Mouse (Mus musculus) heart, embryonic 13.5 days (tissue): ENCODE results near the gene Arhgdib. TPM values are rescaled to one million over a fixed set of nuclear protein-coding genes. Genes with fewer than 3 reads are reported as not detected.
"Not testable (repeated sequence)": the region's sequence is repeated elsewhere in the genome, so short reads cannot be mapped to it uniquely, and the experiment has no call there.

ENCODE experiments used
- ATAC-seq: fragments of 200-750 bp; cut with Nextera tagmentation; 2 replicates; pipeline ENCODE4 v1.8.0; 2017; ENCODE audit warnings: moderate TSS enrichment; ENCODE audit not compliant: insufficient number of reproducible peaks, low FRiP score, low TSS enrichment; ENCODE audit errors: extremely low read depth
- H3K27ac ChIP-seq: fragments of 300-500 bp; sonication (generic); replicated peaks from 2 replicates; pipeline ENCODE4 v1.5.1; 2015; ENCODE audit warnings: moderate library complexity, mild to moderate bottlenecking, inconsistent platforms
- H3K27me3 ChIP-seq: fragments of 300-500 bp; sonication (generic); replicated peaks from 2 replicates; pipeline ENCODE4 v1.6.1; 2015; ENCODE audit warnings: mild to moderate bottlenecking, inconsistent platforms
- H3K36me3 ChIP-seq: fragments of 300-500 bp; sonication (generic); 2 replicates; pipeline ENCODE4 v1.6.1; 2015; ENCODE audit warnings: mild to moderate bottlenecking, inconsistent platforms
- H3K4me1 ChIP-seq: fragments of 300-500 bp; sonication (generic); 2 replicates; pipeline ENCODE4 v1.6.1; 2015; ENCODE audit warnings: inconsistent platforms
- H3K4me2 ChIP-seq: fragments of 300-500 bp; sonication (generic); 2 replicates; pipeline ENCODE4 v1.6.1; 2015; ENCODE audit warnings: inconsistent platforms, mild to moderate bottlenecking, moderate library complexity
- H3K4me3 ChIP-seq: fragments of 300-500 bp; sonication (generic); 2 replicates; pipeline ENCODE4 v1.5.1; 2015; ENCODE audit warnings: moderate library complexity, mild to moderate bottlenecking, inconsistent platforms
- H3K9ac ChIP-seq: fragments of 300-500 bp; sonication (generic); 2 replicates; pipeline ENCODE4 v1.6.1; 2015; ENCODE audit warnings: inconsistent platforms, mild to moderate bottlenecking, moderate library complexity
- H3K9me3 ChIP-seq: fragments of 300-500 bp; sonication (generic); 2 replicates; pipeline ENCODE4 v1.6.1; 2016; ENCODE audit warnings: inconsistent platforms
- WGBS: fragments of 180-500 bp; shearing (Covaris S2); methylation state at CpG from one replicate; pipeline ENCODE4 v1.1.7; 2015; ENCODE audit warnings: mixed read lengths; 5-methylcytosine and 5-hydroxymethylcytosine counted together
- polyA plus RNA-seq: library from polyadenylated mRNA; unstranded; fragments of >200 nt; fragmentation: Nextera tagmentation; extraction: Ambion mirVana; gene quantifications from 2 replicates; pipeline ENCODE4 v1.2.1, GENCODE M21; 2015

Arhgdib gene
- polyA plus RNA-seq: 85.1 and 86.5 TPM in 2 replicates

DNA sequence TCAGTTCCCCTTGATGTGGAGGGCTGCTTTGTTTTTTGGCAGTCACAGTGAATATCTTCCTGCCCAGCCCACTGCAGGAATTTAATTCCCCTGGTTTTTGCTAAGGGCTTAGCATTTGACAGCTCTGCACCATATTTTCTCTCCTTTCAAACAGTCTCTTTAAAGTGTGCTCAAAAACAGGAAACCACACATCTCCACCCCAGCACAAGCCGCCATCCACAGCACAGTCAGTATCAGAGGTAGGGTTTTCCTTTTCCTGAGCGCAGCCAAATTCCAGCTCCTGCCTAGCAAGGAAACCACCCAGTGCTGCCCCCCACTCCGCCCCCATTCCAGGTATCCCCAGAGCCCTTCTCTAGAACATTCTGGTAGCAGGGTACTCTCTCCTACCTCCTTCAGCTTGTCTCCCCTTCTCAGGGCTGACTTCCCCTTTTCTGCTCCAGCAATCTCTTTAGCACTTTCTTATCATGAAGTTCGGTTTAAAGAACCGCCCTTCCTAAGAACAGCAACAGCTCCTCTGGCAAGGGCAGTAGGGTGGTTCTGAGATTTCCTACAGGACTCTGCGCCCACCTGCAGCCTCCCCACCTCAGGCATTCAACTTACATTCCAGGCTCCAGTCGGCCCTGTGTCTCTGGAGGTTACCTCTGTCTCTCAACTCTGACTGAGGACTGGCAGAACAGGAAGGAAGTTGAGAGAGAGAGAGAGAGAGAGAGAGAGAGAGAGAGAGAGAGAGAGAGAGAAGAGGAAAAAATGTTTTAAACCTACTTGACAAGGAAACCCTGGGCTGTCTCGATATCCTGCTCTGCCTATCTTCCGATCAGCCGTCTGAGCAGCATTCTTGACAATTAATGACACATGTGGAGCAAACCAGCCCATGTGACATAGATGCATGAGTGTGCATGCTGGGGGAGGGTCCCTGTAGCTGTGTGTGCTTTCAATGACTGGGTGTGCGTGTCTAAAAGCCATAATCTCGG is at the start of gene Arhgdib:
Gene Arhgdib (minus strand): TSS at position 849 of the 971 bp plus-strand sequence.
- no peaks in the 10 kb centered on the region for H3K9me3 ChIP-seq
- H3K36me3 ChIP-seq: no peaks in the 10 kb centered on the region
- H3K4me2 ChIP-seq: peak within 1 kb of the TSS; percentile 62
- peak within 1 kb of the TSS; percentile 37 for H3K4me3 ChIP-seq
- H3K27ac ChIP-seq: peak within 1 kb of the TSS; percentile 93
- no peaks in the 10 kb centered on the region for H3K27me3 ChIP-seq
- peak within 1 kb of the TSS; percentile 71 for H3K9ac ChIP-seq
- H3K4me1 ChIP-seq: peaks cover 48% of the 10 kb centered on the region
- WGBS: 20% methylated on average over 12 of the region's 12 CpGs
- no peak for ATAC-seq

DNA sequence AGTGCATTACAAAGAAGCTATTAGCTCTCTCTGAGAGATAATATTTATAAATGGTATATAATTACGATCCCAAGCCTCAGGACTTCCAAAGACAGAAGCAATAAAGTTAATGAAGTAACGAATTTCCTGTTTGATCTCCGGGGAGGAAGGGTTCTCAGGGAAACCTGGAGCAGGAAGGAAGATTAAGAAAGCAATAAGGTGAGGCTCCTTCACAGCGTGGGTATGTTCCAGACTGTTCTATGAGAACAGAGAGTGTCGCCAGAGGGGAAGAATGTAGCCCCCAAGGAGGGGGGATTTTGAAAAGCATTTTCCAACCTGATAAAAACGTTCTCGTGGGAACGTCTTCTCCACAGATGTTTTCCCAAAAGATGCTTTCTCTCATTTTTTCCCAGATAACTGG is 48.9 kb upstream of the Arhgdib start:
- no peak overlapping the region for H3K9ac ChIP-seq
- H3K4me2 ChIP-seq: no peak overlapping the region
- no peaks in the 10 kb centered on the region for H3K9me3 ChIP-seq
- peaks cover 5% of the 10 kb centered on the region for H3K4me1 ChIP-seq
- 40% methylated on average over 8 of the region's 8 CpGs for WGBS
- H3K27me3 ChIP-seq: 0 out of 2 replicates have a peak, but pooled peaks cover 3% of the 10 kb centered on the region
- H3K27ac ChIP-seq: no peak overlapping the region
- no peak for ATAC-seq
- no peaks in the 10 kb centered on the region for H3K36me3 ChIP-seq
- no peak overlapping the region for H3K4me3 ChIP-seq

DNA sequence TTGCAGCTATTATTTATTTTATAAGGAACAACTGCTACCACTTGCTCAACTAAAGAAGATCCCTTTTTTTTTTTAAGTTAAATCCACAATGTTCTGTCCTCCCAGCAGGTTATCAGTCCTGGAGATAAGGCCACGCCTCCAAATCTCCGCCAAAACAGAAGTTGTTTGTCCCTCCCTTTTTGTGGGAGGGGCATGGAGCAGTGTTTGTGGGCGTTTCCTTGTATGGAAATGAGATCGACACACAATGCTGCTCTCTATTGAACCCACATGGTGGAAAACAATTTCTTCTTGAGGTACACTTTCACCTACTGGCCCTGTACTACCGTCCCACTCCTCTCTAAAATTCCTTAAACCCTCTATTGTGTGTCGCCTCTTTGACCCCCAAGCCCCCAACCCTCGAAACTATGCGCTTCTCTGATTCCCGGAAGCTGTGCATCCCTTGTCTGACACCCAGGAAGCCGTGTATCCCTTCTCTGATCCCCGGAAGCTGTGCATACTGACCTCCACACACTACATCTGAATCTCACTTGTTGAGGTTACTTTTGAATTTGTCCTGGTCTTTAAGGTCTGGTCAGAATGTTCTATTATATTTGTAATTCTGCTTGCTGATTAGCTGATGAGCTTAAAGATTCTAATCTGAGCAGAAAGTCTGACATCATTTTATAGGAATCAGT is 48.3 kb upstream of the Arhgdib start:
- no peak overlapping the region for H3K9ac ChIP-seq
- peak overlapping the region; percentile 46 for H3K4me2 ChIP-seq
- H3K27ac ChIP-seq: no peak overlapping the region
- peaks cover 5% of the 10 kb centered on the region for H3K4me1 ChIP-seq
- no peaks in the 10 kb centered on the region for H3K27me3 ChIP-seq
- WGBS: 33% methylated on average over 11 of the region's 11 CpGs
- no peak overlapping the region for H3K4me3 ChIP-seq
- no peaks in the 10 kb centered on the region for H3K9me3 ChIP-seq
- H3K36me3 ChIP-seq: no peaks in the 10 kb centered on the region
- ATAC-seq: no peak

DNA sequence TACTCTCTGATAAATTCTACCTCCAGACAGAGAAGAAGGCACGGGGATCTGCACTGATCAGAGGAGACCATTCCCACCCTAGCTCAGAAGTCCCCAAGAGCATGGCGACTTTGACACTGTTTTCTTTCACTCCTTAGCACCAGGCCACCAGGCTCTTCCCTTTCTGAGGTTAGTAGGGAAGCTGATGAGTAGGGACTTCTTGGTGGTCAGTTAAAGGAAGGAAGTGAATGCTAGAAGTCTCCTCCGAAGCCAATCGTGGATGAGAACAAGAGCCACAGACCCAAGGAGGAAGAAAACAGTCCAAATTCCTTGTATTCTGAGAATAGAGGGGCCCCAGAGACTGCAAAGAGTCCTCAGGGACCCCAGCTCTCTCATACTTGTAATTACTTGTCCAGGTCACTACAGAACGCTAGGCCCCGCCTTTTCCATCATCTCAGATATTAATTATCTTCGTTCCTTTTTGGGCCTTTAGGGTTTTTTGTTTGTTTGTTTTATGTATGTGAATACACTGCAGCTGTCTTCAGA is 46.9 kb upstream of the Arhgdib start:
- Histone ChIP-seq H3K9ac (no peak overlapping the region), H3K9me3 (no peaks in the 10 kb centered on the region), H3K27ac (no peak overlapping the region), H3K4me3 (no peak overlapping the region), H3K4me1 (peaks cover 5% of the 10 kb centered on the region), H3K27me3 (no peaks in the 10 kb centered on the region), H3K4me2 (no peak overlapping the region), H3K36me3 (no peaks in the 10 kb centered on the region)
- 80% methylated on average over 7 of the region's 7 CpGs for WGBS
- no peak for ATAC-seq

DNA sequence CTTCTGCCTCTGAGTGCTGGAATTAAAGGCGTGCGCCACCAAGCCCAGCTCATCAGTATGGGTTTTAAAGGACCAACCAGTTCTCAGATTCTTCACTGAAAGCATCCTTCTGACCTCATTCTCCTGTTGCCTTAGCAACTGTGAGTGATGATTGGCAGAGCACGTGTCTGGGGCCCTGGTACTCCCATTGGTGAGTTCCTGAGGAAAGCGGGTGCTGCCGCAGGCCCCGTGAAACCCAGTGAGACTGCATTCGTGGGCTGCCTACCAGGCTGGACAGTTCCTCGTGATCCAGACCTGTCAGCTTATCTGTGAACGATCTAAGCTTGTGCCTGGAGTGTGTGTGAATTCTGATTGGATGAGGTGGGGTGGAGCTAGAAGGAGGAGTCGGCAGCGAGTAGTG is 45.0 kb upstream of the Arhgdib start:
- H3K27ac ChIP-seq: no peak overlapping the region
- H3K36me3 ChIP-seq: no peaks in the 10 kb centered on the region
- peaks cover 5% of the 10 kb centered on the region for H3K4me1 ChIP-seq
- 58% methylated on average over 11 of the region's 11 CpGs for WGBS
- H3K9ac ChIP-seq: no peak overlapping the region
- no peak for ATAC-seq
- no peaks in the 10 kb centered on the region for H3K9me3 ChIP-seq
- H3K4me3 ChIP-seq: no peak overlapping the region
- no peaks in the 10 kb centered on the region for H3K27me3 ChIP-seq
- no peak overlapping the region for H3K4me2 ChIP-seq

DNA sequence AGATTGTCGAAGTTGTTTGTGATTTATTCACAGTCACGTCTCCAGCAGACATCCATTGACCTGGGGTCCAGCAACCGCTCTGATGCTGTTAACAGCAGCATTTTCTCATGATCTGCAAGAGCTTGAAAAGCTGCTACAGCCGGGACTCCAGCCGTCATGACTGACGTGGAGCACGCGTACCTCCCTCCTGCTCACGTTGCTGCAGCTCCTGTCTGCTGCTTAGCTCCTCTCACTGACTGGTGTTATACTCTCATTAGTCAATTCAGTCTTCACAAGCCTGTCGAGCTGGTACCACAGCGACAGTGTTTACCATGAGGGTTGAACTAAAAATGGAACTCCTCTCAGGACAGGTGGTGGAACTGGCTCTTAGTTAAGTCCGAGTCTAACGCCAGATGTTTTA is 44.3 kb upstream of the Arhgdib start:
- H3K9ac ChIP-seq: no peak overlapping the region
- peak overlapping the region; percentile 26 for H3K4me2 ChIP-seq
- H3K4me1 ChIP-seq: peaks cover 5% of the 10 kb centered on the region
- WGBS: 45% methylated on average over 13 of the region's 13 CpGs
- no peaks in the 10 kb centered on the region for H3K27me3 ChIP-seq
- H3K9me3 ChIP-seq: no peaks in the 10 kb centered on the region
- H3K4me3 ChIP-seq: no peak overlapping the region
- H3K27ac ChIP-seq: no peak overlapping the region
- no peak for ATAC-seq
- H3K36me3 ChIP-seq: no peaks in the 10 kb centered on the region

DNA sequence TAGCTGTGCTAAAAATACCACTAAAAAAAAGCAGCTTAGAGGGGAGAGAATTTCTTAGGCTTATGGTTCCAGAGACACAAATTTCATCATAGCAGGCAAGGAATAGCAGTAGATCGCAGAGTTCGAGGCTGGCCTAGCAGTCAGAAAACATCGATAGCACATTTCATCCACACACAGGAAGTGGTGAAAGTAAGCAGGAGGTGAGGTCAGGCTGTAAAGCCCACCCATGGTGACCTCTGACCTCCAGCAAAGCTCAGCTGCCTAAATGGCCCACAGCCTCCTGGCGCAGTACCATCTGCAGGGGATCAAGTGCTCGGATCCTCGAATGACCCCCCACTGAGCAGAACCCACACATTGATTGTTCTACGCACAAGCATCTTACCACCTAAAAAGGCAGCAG is 41.5 kb upstream of the Arhgdib start:
- no peak for ATAC-seq
- Histone ChIP-seq H3K9ac (no peak overlapping the region), H3K4me3 (no peak overlapping the region), H3K9me3 (no peaks in the 10 kb centered on the region), H3K27ac (no peak overlapping the region), H3K4me1 (peaks cover 14% of the 10 kb centered on the region), H3K36me3 (no peaks in the 10 kb centered on the region), H3K27me3 (no peaks in the 10 kb centered on the region), H3K4me2 (no peak overlapping the region)
- 70% methylated on average over 7 of the region's 7 CpGs for WGBS

DNA sequence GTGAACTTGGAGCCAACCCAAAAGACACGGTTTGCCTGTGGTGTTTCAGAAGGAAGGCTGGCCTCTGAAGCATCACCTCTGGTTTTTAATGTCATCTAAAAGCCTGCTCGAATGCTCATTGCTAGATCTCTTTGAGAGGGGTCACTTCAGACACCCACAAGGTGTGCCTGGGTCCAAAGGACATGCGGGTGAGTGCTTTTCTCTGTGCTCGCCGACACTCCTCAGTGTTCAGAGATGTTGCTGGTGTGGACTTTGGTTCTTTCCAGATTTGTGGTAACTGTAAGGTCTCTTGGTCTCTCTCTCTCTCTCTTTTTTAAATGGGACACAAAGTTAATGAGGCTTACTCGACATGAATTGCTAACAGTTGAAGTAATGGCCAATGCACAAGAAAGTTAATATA is 40.9 kb upstream of the Arhgdib start:
- Histone ChIP-seq H3K9ac (no peak overlapping the region), H3K4me2 (no peak overlapping the region)

DNA sequence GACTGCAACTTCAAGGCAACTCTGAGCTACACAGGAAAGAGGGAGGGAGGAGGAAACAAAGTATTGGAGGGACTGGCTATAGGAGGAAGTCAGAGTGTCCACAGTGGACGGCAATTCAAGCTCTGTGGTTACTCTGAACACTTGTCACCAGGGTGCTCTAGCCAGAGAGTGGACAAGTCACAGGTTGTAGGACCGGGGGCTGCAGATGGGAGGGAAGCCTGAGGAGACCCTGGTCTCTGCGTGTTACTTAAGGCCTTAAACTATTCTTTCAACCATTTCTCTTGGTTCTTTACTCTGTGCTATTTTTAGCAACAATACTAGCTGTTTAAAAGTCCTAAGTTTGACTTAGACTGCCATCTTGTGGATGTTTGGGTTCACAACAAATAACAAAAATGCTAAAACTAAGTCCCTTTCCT is 38.6 kb upstream of the Arhgdib start:
- H3K4me1 ChIP-seq: peaks cover 9% of the 10 kb centered on the region
- H3K9me3 ChIP-seq: no peaks in the 10 kb centered on the region
- peak; percentile 8; the same call in 1 of the 2 replicates for ATAC-seq
- H3K27me3 ChIP-seq: no peaks in the 10 kb centered on the region
- H3K4me3 ChIP-seq: peak overlapping the region; percentile 11; the same call in 1 of the 2 replicates
- peak overlapping the region; percentile 37 for H3K4me2 ChIP-seq
- WGBS: 21% methylated on average over 3 of the region's 3 CpGs
- H3K36me3 ChIP-seq: no peaks in the 10 kb centered on the region
- H3K9ac ChIP-seq: peak overlapping the region; percentile 63
- peak overlapping the region; percentile 65 for H3K27ac ChIP-seq

More for the DNA sequence above, 40.9 kb upstream of the Arhgdib start:
- H3K27ac ChIP-seq: no peak overlapping the region
- WGBS: 75% methylated on average over 6 of the region's 6 CpGs
- H3K36me3 ChIP-seq: no peaks in the 10 kb centered on the region
- peaks cover 14% of the 10 kb centered on the region for H3K4me1 ChIP-seq
- no peak overlapping the region for H3K4me3 ChIP-seq
- no peak for ATAC-seq
- no peaks in the 10 kb centered on the region for H3K27me3 ChIP-seq
- H3K9me3 ChIP-seq: no peaks in the 10 kb centered on the region

DNA sequence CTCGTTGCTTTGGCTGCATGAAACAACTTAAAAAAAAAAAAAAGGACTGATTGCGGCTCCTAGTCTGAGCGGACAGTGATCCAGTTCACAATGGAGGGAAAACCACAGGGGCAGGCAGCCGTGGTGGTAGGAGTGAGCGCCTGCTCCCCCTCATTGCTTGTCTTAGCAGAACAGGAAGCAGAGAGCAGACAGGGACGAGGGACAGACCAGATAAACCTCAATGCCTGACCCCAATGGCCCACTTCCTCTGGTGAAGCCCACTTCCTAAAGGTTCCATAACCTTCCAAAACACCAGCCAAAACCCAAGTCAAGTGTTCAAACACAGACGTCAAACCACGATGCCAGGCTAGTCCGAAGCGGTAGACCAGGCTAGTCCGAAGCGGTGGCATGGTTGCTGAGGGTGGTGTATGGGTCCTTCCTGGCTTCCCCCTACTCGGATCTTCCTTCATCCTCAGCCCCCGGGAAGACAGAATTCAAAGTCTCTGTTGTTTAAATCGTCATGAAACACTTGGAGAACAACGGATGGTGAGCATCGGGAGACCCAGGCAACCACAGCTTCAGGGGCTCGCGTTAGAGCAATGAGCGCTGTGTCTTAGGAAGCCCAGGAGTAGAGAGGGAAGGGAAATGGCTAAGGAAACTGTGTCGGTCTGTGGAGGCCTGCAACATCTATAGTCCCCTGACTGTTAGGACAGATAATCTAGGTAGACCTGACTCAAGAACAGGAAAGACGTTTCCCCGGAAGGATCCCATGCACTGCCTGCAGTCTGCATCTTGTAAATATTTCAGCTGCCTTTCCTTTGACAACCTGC is 37.8 kb upstream of the Arhgdib start:
- H3K4me2 ChIP-seq: no peak overlapping the region
- no peaks in the 10 kb centered on the region for H3K27me3 ChIP-seq
- H3K9me3 ChIP-seq: no peaks in the 10 kb centered on the region
- no peak for ATAC-seq
- H3K36me3 ChIP-seq: no peaks in the 10 kb centered on the region
- peaks cover 9% of the 10 kb centered on the region for H3K4me1 ChIP-seq
- H3K9ac ChIP-seq: no peak overlapping the region
- WGBS: 63% methylated on average over 23 of the region's 23 CpGs
- peak overlapping the region; percentile 65 for H3K27ac ChIP-seq
- H3K4me3 ChIP-seq: no peak overlapping the region

DNA sequence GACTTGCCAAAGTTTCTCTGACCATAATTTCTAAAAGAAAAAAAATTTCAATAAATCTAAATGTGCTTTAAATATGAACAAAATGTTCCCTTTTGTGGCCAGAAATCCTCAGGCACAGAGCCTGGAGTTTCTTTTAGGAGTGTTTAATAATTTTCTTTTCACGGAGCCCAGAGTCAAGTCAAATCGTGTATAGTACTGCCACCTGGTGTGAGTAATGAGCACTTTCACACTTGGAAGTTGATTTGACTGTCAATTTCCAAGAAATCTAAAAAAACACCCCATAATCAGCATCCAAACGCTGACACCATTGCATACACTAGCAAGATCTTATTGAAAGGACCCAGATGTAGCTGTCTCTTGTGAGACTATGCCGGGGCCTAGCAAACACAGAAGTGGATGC is 27.2 kb upstream of the Arhgdib start:
- not testable (repeated sequence) for H3K9ac ChIP-seq, H3K9me3 ChIP-seq, H3K4me1 ChIP-seq, H3K27me3 ChIP-seq, H3K4me3 ChIP-seq, H3K36me3 ChIP-seq, ATAC-seq, H3K4me2 ChIP-seq, H3K27ac ChIP-seq
- 38% methylated on average over 4 of the region's 4 CpGs for WGBS
